ENCODE assay signal across 14 mouse cellular contexts in the genomic region with DNA sequence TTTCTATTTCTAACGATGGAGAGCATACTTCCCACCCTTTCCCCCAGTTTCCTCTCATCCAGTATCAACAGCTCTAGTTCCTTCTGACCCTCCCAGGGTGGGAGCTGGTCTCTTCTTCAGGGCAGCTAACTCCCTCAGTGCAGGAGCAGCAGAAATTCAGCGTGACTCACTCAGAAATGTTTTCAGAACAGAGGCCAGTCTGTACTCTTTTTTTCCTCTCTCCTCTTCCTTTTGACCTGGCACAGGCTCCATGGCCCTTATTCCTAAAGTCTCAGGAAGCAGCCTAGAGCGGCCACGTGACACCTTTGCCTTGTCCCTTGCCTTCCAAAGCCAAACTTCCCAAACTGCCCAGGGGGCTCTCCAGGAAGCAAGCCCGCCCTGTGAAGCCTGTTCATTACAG.
"Had no signal": no experiment of that assay in that cellular context is flagged by ENCODE, and none has a peak within 500 bp of the region (broad histone marks: within the 10 kb centered on the region; RNA-seq: fewer than 3 reads in every experiment).

No protein-coding gene starts in this region.

- H3K27me3 ChIP-seq: neural tube, embryonic 12.5 days had no signal

- DNase-seq: kidney, postnatal 25 days; layer of hippocampus, postnatal 36 days; liver, postnatal 0 days; lung, postnatal 14 days; right cerebral cortex, postnatal 14 days had no signal

- H3K9ac ChIP-seq: limb, embryonic 12.5 days; liver, embryonic 13.5 days; liver, postnatal 0 days; lung, embryonic 15.5 days; midbrain, embryonic 15.5 days; neural tube, embryonic 12.5 days; stomach, embryonic 15.5 days had no signal

- H3K9me3 ChIP-seq: limb, embryonic 12.5 days; liver, embryonic 13.5 days; lung, embryonic 15.5 days; midbrain, embryonic 15.5 days; neural tube, embryonic 12.5 days; stomach, embryonic 15.5 days had no signal

- ATAC-seq: liver, postnatal 0 days; midbrain, embryonic 15.5 days had no signal

- H3K36me3 ChIP-seq: limb, embryonic 12.5 days; liver, embryonic 13.5 days; lung, embryonic 15.5 days; midbrain, embryonic 15.5 days; neural tube, embryonic 12.5 days; stomach, embryonic 15.5 days had no signal

- H3K4me3 ChIP-seq: limb, embryonic 12.5 days; liver, embryonic 13.5 days; lung, embryonic 15.5 days; megakaryocyte, embryonic 14.5 days; midbrain, embryonic 15.5 days; neural tube, embryonic 12.5 days; stomach, embryonic 15.5 days had no signal

- H3K27ac ChIP-seq: limb, embryonic 12.5 days; liver, embryonic 13.5 days; lung, embryonic 15.5 days; macrophage; midbrain, embryonic 15.5 days; neural tube, embryonic 12.5 days; stomach, embryonic 15.5 days had no signal

- H3K4me2 ChIP-seq: limb, embryonic 12.5 days; liver, embryonic 13.5 days; lung, embryonic 15.5 days; midbrain, embryonic 11.5 days; midbrain, embryonic 15.5 days; neural tube, embryonic 12.5 days; stomach, embryonic 15.5 days had no signal

- H3K4me1 ChIP-seq: midbrain, embryonic 15.5 days; neural tube, embryonic 12.5 days had no signal
